Mouse (Mus musculus) bone marrow, adult 2 months (tissue): ENCODE results near the gene Htr1d.

ENCODE experiments used
- CTCF ChIP-seq: fragments of 200-500 bp; IDR thresholded peaks from 2 replicates; pipeline ENCODE4 v1.5.1; 2011; ENCODE audit warnings: low read length, control low read depth; ENCODE audit not compliant: control insufficient read depth, insufficient read depth
- POLR2A ChIP-seq: fragments of 200-500 bp; IDR thresholded peaks from 2 replicates; pipeline ENCODE4 v1.6.1; 2011; ENCODE audit warnings: low read depth, mild to moderate bottlenecking, control low read depth, low read length, borderline replicate concordance; ENCODE audit not compliant: control insufficient read depth

DNA sequence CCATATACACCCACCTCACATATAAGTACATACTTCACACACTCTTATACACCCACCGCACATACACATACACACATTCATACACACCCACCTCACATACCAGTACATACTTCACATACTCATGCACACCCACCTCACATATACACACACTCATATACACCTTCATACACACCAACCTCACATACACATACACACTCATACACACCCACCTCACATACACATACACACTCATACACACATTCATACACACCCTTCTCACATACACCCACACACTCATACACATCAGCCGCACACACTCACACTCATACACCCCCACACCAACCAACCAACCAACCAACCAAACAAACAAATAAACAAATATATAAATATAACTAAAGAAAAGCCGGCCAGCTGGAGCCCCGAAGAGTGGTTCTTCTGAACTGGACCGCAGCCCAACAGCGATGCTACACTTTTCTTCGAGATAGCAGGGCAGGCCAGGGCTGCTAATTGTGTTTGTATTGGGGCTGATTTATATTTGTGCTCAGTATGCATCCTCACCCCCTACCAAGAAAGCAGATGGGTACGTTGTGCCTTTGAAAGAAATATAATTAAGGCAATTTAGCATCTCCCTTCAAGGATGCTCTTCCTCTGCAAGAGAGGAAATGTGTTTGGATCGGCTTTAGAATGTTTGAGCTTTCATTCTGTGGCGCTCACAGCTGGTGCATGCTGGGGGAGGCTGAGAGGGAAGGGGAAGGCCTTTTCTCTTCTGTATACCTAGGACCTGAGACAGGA lies 11.1 kb upstream of the Htr1d start:
- TF ChIP-seq CTCF, result no peak
- TF ChIP-seq POLR2A, result no peak
